Mouse (Mus musculus) lung, adult 2 months (tissue): ENCODE results near the gene Arid1b. TPM values are rescaled to one million over a fixed set of nuclear protein-coding genes. Genes with fewer than 3 reads are reported as not detected.
"Not testable (repeated sequence)": the region's sequence is repeated elsewhere in the genome, so short reads cannot be mapped to it uniquely, and the experiment has no call there.

Source experiments
- DNase-seq: peaks from one replicate; pipeline ENCODE4 v3.0.0; 2022
- H3K4me1 ChIP-seq: fragments of 200-500 bp; 2 replicates; pipeline ENCODE4 v1.6.1; 2011; ENCODE audit warnings: low read length; ENCODE audit not compliant: control insufficient read depth, insufficient read depth
- H3K4me3 ChIP-seq: fragments of 200-500 bp; replicated peaks from 2 replicates; pipeline ENCODE3; 2011; ENCODE audit warnings: low read depth, mild to moderate bottlenecking, control low read depth, low read length; ENCODE audit errors: extremely low read depth
- CTCF ChIP-seq: fragments of 200-500 bp; IDR thresholded peaks from 2 replicates; pipeline ENCODE4 v1.5.1; 2011; ENCODE audit warnings: mild to moderate bottlenecking, low read length, control low read depth; ENCODE audit not compliant: insufficient read depth
- POLR2A ChIP-seq: fragments of 200-500 bp; IDR thresholded peaks from 2 replicates; pipeline ENCODE4 v1.6.1; 2011; ENCODE audit warnings: low read depth, mild to moderate bottlenecking, control low read depth, low read length, borderline replicate concordance; ENCODE audit errors: extremely low read depth
- WGBS: fragments of 180-500 bp; shearing (Covaris S2); methylation state at CpG from one replicate; pipeline ENCODE4 v1.1.7; 2018; 5-methylcytosine and 5-hydroxymethylcytosine counted together
- polyA plus RNA-seq: library from polyadenylated mRNA; depleted of rRNA; stranded (reverse); fragments of >200 nt; gene quantifications from 2 replicates; pipeline ENCODE4 v1.2.3, GENCODE M21; 2012

Arid1b gene
- polyA plus RNA-seq, 1 experiment, result 60.1 TPM

GRCm38 (mm10) chr17:5077996-5078395, 83.9 kb downstream of the Arid1b start:
- no peak for TF ChIP-seq POLR2A
- TF ChIP-seq CTCF, result no peak
- H3K4me1 ChIP-seq, result peaks cover 20% of the 10 kb centered on the region
- 60% methylated on average over 9 of the region's 9 CpGs for WGBS
- no peak for DNase-seq
- H3K4me3 ChIP-seq, result no peak overlapping the region

GRCm38 (mm10) chr17:5078576-5078975, 84.4 kb downstream of the Arid1b start:
- H3K4me1 ChIP-seq, result peaks cover 22% of the 10 kb centered on the region
- TF ChIP-seq CTCF (no peak), POLR2A (no peak)
- H3K4me3 ChIP-seq, result no peak overlapping the region
- DNase-seq, result no peak
- 52% methylated on average over 5 of the region's 5 CpGs for WGBS

DNA sequence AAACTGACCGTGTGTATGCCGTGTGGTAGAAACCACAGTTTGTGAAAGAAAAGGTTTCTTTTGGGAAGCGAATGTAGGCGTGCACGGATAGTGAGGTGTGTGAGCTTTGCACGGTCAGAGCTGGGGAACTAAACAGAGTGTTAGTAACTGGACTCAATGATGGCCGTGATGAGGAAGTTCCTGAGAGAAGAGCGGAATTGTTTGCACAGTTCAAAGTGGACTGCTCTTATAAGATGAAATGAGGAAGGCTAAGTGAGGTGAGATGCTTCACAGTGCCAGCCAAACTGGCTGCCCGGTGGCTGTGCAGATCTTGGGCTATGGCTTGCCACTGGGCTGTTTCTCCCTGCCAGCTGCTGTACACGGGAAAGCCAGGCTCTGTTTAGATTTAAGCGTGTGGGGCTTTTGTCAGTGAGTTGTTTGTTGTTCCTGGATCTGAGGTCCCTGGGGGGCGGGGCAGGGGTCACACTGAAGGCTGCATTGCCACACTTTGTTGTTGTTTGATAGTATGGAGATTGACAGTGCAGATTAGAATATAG, 86.8 kb downstream of the Arid1b start:
- TF ChIP-seq POLR2A, result no peak
- TF ChIP-seq CTCF, result no peak
- 46% methylated on average over 12 of the region's 12 CpGs for WGBS
- DNase-seq, result no peak
- Histone ChIP-seq H3K4me3 (no peak overlapping the region), H3K4me1 (peaks cover 18% of the 10 kb centered on the region)

GRCm38 (mm10) chr17:5082274-5082673, 88.1 kb downstream of the Arid1b start:
- DNase-seq, result no peak
- peaks cover 18% of the 10 kb centered on the region for H3K4me1 ChIP-seq
- WGBS, result 50% methylated on average over 8 of the region's 8 CpGs
- no peak overlapping the region for H3K4me3 ChIP-seq
- TF ChIP-seq POLR2A (no peak), CTCF (no peak)

DNA sequence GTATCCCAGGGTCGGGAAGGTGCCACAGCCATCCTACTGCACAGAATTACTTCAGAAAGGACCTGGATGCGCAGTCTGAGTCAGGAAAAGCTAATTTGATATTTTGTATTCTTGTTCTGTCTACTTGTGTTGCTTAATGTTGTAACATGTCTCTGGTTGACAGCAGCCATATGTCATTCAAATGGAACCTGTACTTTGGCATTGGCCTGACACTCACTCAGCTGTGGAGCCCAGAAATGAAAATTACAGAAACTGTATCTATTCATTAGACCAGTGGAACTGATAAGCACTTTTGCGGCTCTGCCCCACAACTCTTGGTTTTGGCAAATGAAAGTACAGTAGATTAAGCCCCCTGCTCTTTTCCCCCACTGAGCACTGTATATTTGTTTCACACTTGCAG, 89.4 kb downstream of the Arid1b start:
- 85% methylated on average over 3 of the region's 3 CpGs for WGBS
- Histone ChIP-seq H3K4me3 (no peak overlapping the region), H3K4me1 (peaks cover 18% of the 10 kb centered on the region)
- no peak for DNase-seq
- TF ChIP-seq POLR2A, result no peak
- no peak for TF ChIP-seq CTCF

GRCm38 (mm10) chr17:5084139-5084538, 90.0 kb downstream of the Arid1b start:
- 73% methylated on average over 8 of the region's 8 CpGs for WGBS

DNA sequence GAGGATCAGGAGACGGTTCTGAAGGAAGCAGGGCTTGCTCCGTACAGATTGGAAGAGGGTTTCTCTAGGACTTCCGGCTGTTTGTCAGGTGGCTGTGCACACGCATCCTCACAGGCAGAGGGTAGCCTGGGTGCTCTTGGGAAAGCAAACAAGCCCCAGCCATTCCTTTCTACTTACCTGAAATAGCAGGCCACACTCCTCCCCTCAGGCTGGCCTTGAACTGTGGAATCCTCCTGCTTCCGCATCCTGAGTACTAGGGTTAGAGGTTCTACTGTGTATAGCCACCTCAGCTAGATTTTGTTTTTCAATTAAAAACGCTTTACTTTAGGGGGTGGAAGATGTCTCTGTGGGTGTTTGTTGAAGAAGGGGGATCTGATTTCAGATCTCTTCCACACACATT, 90.9 kb downstream of the Arid1b start:
- no peak for TF ChIP-seq CTCF
- TF ChIP-seq POLR2A, result no peak
- 60% methylated on average over 6 of the region's 6 CpGs for WGBS
- DNase-seq, result no peak
- Histone ChIP-seq H3K4me1 (peaks cover 22% of the 10 kb centered on the region), H3K4me3 (no peak overlapping the region)

More at GRCm38 (mm10) chr17:5084139-5084538, 90.0 kb downstream of the Arid1b start:
- DNase-seq, result no peak
- no peak for TF ChIP-seq CTCF
- TF ChIP-seq POLR2A, result no peak
- peaks cover 18% of the 10 kb centered on the region for H3K4me1 ChIP-seq
- H3K4me3 ChIP-seq, result no peak overlapping the region

GRCm38 (mm10) chr17:5085942-5086341, 91.8 kb downstream of the Arid1b start:
- no peak for TF ChIP-seq POLR2A
- no peak for TF ChIP-seq CTCF
- Histone ChIP-seq H3K4me1 (peaks cover 19% of the 10 kb centered on the region), H3K4me3 (no peak overlapping the region)
- 61% methylated on average over 5 of the region's 5 CpGs for WGBS
- no peak for DNase-seq

GRCm38 (mm10) chr17:5088241-5088640, 94.1 kb downstream of the Arid1b start:
- H3K4me3 ChIP-seq, H3K4me1 ChIP-seq, DNase-seq: not testable (repeated sequence)
- WGBS, result 65% methylated on average over 2 of the region's 2 CpGs

- no peak for DNase-seq
- 54% methylated on average over 5 of the region's 5 CpGs for WGBS
- TF ChIP-seq POLR2A (no peak), CTCF (no peak)
- Histone ChIP-seq H3K4me1 (peaks cover 4% of the 10 kb centered on the region), H3K4me3 (no peak overlapping the region)
These were observed 94.7 kb downstream of the Arid1b start for GRCm38 (mm10) chr17:5088822-5089221.

- WGBS, result 48% methylated on average over 12 of the region's 12 CpGs
- H3K4me3 ChIP-seq, result no peak overlapping the region
- no peak for DNase-seq
- H3K4me1 ChIP-seq, result peaks cover 6% of the 10 kb centered on the region
- no peak for TF ChIP-seq POLR2A
- TF ChIP-seq CTCF, result no peak
These were observed 95.4 kb downstream of the Arid1b start for GRCm38 (mm10) chr17:5089541-5089940.
